ENCODE assay signal across 22 mouse cellular contexts in the genomic region with DNA sequence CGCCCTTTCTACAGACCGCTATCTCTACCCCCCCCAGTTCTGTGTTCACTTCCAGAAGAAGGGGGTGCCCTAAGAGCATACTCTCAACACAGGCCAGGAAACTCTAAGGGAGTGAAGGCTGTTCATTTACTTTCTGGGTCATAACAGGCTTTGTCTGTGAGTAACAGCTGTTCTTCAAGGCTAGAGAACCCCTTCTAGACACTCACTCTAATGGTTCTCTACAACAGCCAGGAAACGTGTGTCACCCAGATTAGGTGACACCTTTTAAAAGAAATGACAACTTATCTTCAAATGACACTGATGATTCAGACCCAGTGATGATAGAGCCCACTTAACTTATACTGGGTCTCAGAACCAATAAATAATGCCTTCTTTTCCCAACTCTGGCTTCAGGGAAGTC.
DNase-seq lines count a peak whose midpoint lies in the region; ATAC-seq and TF ChIP-seq lines count a peak whose summit lies in the region.
"Had no signal": no experiment of that assay in that cellular context is flagged by ENCODE, and none has a peak within 500 bp of the region (broad histone marks: within the 10 kb centered on the region; RNA-seq: fewer than 3 reads in every experiment).

No protein-coding gene starts in this region.

- no peak overlapping the region for H3K4me3 ChIP-seq in liver, embryonic 11.5 days (ENCODE audit: low read depth, low read length)
- H3K4me3 ChIP-seq in liver, embryonic 14.5 days (ENCODE audit: insufficient read depth in 1 of 2, low read depth in 2 of 2, low read length in 2 of 2), result no peak overlapping the region
- no peak overlapping the region for H3K4me3 ChIP-seq in liver, postnatal 0 days (ENCODE audit: low read depth, low read length)
- H3K4me3 ChIP-seq: embryonic facial prominence, embryonic 12.5 days; embryonic facial prominence, embryonic 15.5 days; hindbrain, embryonic 12.5 days; hindbrain, embryonic 15.5 days had no signal

- peak; percentile 58 for ATAC-seq in liver, embryonic 11.5 days (replicated peaks; ENCODE audit: low FRiP score)
- peak; percentile 42; the same call in 1 of the 2 replicates for ATAC-seq in liver, embryonic 14.5 days (ENCODE audit: insufficient read depth)
- peak; percentile 21; the same call in 1 of the 2 replicates for ATAC-seq in liver, postnatal 0 days
- ATAC-seq: forebrain, embryonic 14.5 days; forebrain, postnatal 0 days; Patski had no signal

- no peaks in the 10 kb centered on the region for H3K36me3 ChIP-seq in liver, embryonic 11.5 days (ENCODE audit: control insufficient read depth, insufficient read depth, low read length)
- H3K36me3 ChIP-seq in liver, embryonic 14.5 days (replicated peaks; ENCODE audit: control insufficient read depth, insufficient read depth, low read depth), result no peaks in the 10 kb centered on the region
- no peaks in the 10 kb centered on the region for H3K36me3 ChIP-seq in liver, postnatal 0 days (replicated peaks; ENCODE audit: insufficient read depth, low read length)

- no peaks in the 10 kb centered on the region for H3K9me3 ChIP-seq in liver, embryonic 11.5 days (ENCODE audit: control insufficient read depth, low read length)
- H3K9me3 ChIP-seq in liver, embryonic 14.5 days (ENCODE audit: control insufficient read depth, low read length), result no peaks in the 10 kb centered on the region
- H3K9me3 ChIP-seq in liver, postnatal 0 days (ENCODE audit: low read length), result no peaks in the 10 kb centered on the region
- H3K9me3 ChIP-seq: embryonic facial prominence, embryonic 12.5 days; embryonic facial prominence, embryonic 15.5 days; hindbrain, embryonic 12.5 days; hindbrain, embryonic 15.5 days had no signal

- H3K4me1 ChIP-seq in liver, embryonic 11.5 days (replicated peaks; ENCODE audit: control insufficient read depth, insufficient read depth, low read length), result peaks cover 14% of the 10 kb centered on the region
- H3K4me1 ChIP-seq in liver, embryonic 14.5 days (replicated peaks; ENCODE audit: control insufficient read depth in 2 of 2, insufficient read depth in 2 of 2, low read length in 1 of 2), result peaks cover 14 to 17% of the 10 kb centered on the region in 2 experiments
- no peaks in the 10 kb centered on the region for H3K4me1 ChIP-seq in liver, postnatal 0 days (ENCODE audit: insufficient read depth)
- H3K4me1 ChIP-seq: embryonic facial prominence, embryonic 12.5 days; hindbrain, embryonic 12.5 days; hindbrain, embryonic 15.5 days had no signal

- DNase-seq in liver, embryonic 11.5 days (ENCODE audit: low spot score), result no peak
- no peak for DNase-seq in liver
- DNase-seq in liver, embryonic 14.5 days (ENCODE audit: low read depth in 3 of 3, low spot score in 3 of 3), result peak in 1 of 3 experiments; percentile 14
- DNase-seq in liver, postnatal 0 days, result no peak
- DNase-seq in Muller cell, postnatal 12 days (ENCODE audit: inconsistent ontology term), result no peak
- no peak for DNase-seq in cerebellum, postnatal 36 days
- no peak for DNase-seq in spleen, adult 12 weeks (ENCODE audit: low spot score)
- DNase-seq: adrenal gland, postnatal 10 days; adrenal gland, postnatal 36 days; cerebellum, adult 18-20 months; cerebellum, adult 9-10 months; cerebellum, postnatal 14 days; forebrain, postnatal 0 days; gastrocnemius, postnatal 10 days; gastrocnemius, postnatal 36 days had no signal

- H3K27me3 ChIP-seq in liver, embryonic 11.5 days (replicated peaks; ENCODE audit: control insufficient read depth, insufficient read depth, low read length), result no peaks in the 10 kb centered on the region
- H3K27me3 ChIP-seq in liver, embryonic 14.5 days (ENCODE audit: control insufficient read depth, insufficient read depth, low read length), result no peaks in the 10 kb centered on the region
- H3K27me3 ChIP-seq in liver, postnatal 0 days (ENCODE audit: insufficient read depth, low read length), result no peaks in the 10 kb centered on the region
- H3K27me3 ChIP-seq: embryonic facial prominence, embryonic 12.5 days; embryonic facial prominence, embryonic 15.5 days; hindbrain, embryonic 12.5 days; hindbrain, embryonic 15.5 days; Patski had no signal

- no peak for TF ChIP-seq CTCF in liver, embryonic 14.5 days (IDR thresholded peaks at IDR 0.05; ENCODE audit: low read depth)
- TF ChIP-seq CTCF in liver, postnatal 0 days (IDR thresholded peaks at IDR 0.05; ENCODE audit: low read depth), result no peak

- WGBS in liver, embryonic 11.5 days, result 76% methylated on average over 3 of the region's 3 CpGs
- WGBS in liver, embryonic 14.5 days (ENCODE audit: insufficient replicate concordance), result 50% methylated on average over 3 of the region's 3 CpGs
- 77% methylated on average over 3 of the region's 3 CpGs for WGBS in liver, postnatal 0 days (ENCODE audit: insufficient replicate concordance)

- no peak overlapping the region for H3K4me2 ChIP-seq in liver, embryonic 11.5 days
- no peak overlapping the region for H3K4me2 ChIP-seq in liver, embryonic 14.5 days (ENCODE audit: low read depth)
- no peak overlapping the region for H3K4me2 ChIP-seq in liver, postnatal 0 days (ENCODE audit: low read depth, low read length)
- H3K4me2 ChIP-seq: embryonic facial prominence, embryonic 12.5 days; embryonic facial prominence, embryonic 15.5 days; heart, embryonic 11.5 days; hindbrain, embryonic 12.5 days; hindbrain, embryonic 15.5 days had no signal

- no peak overlapping the region for H3K9ac ChIP-seq in liver, embryonic 11.5 days (ENCODE audit: low read depth, low read length)
- H3K9ac ChIP-seq in liver, embryonic 14.5 days (replicated peaks), result no peak overlapping the region
- H3K9ac ChIP-seq in liver, postnatal 0 days (replicated peaks), result no peak overlapping the region
- H3K9ac ChIP-seq: embryonic facial prominence, embryonic 12.5 days; embryonic facial prominence, embryonic 15.5 days; forebrain, postnatal 0 days; hindbrain, embryonic 12.5 days; hindbrain, embryonic 15.5 days had no signal

- no peak for TF ChIP-seq EP300 in liver, embryonic 14.5 days (IDR thresholded peaks at IDR 0.05; ENCODE audit: low read depth)
- TF ChIP-seq EP300 in liver, postnatal 0 days (IDR thresholded peaks at IDR 0.05; ENCODE audit: low read depth), result no peak

- H3K27ac ChIP-seq in liver, embryonic 11.5 days (ENCODE audit: low read depth, low read length), result no peak overlapping the region
- H3K27ac ChIP-seq in liver, embryonic 14.5 days, result no peak overlapping the region
- no peak overlapping the region for H3K27ac ChIP-seq in liver, postnatal 0 days (ENCODE audit: low read depth)
- H3K27ac ChIP-seq: embryonic facial prominence, embryonic 12.5 days; embryonic facial prominence, embryonic 15.5 days; hindbrain, embryonic 12.5 days; hindbrain, embryonic 15.5 days had no signal
